Mouse (Mus musculus) central nervous system, embryonic 11.5 days (tissue): ENCODE data around the gene Ugt2b1. TPM values are rescaled to one million over a fixed set of nuclear protein-coding genes. Genes with fewer than 3 reads are reported as not detected.

ENCODE experiments used
- polyA plus RNA-seq: library from polyadenylated mRNA; depleted of rRNA; stranded (reverse); fragments of >200 nt; gene quantifications from 2 replicates; pipeline ENCODE4 v1.2.3, GENCODE M21; 2012; rRNA removed

Gene Ugt2b1
- not detected in 2 replicates for polyA plus RNA-seq

DNA sequence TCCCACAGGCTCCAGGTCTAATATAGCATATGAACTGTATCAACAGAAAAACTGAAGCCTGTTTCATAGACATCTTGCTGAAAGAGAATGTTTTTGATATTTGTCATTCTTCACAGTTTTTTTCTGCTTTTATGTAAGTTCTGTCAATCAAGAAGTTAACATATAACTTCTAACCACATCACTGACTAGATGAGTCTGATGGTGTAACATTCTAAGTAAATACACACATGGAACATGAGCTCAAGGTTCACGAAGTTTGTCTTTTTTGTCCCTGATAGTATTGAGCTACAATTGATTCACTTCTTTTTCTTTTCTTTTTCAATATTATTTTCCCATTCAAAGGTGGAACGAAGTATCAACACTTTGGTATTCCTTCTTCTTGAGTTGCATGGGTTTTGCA, at the start of gene Ugt2b1:
Ugt2b1 (minus strand) TSS at position 105 of the 400 bp plus-strand sequence.

DNA sequence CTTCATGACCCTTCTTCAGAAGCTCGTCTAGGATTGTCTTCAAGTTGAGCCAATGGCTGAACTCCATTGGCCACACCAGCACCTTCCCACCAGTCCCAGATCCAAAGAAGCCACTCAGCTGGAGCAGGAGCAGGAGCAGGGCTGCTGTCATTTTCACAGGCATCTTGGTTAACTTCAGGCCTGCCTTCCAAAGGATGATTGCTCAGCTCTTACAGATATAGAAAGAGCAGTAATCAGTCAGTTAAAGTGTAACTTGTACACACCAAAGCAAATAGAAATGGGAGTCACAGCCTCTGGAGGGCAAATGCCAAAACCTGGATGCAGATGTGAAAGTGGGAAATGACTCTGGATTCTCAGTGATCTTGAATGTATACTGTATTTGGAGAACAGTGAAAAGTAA, 19.6 kb downstream of the Ugt2b1 start, which contains the start of gene Ugt2b34:
Ugt2b34 (minus strand) TSS at position 180 of the 400 bp plus-strand sequence.

Other genes starting within 250 kb of the Ugt2b1 start
- gene Tmprss11e, start 180.7 kb downstream of the Ugt2b1 start, polyA plus RNA-seq: not detected in 2 replicates
- 87.9 and 96.5 TPM in 2 replicates for gene Ythdc1, start 122.3 kb downstream of the Ugt2b1 start, polyA plus RNA-seq
- gene Ugt2b34, start 19.6 kb downstream of the Ugt2b1 start, polyA plus RNA-seq: 1.0 and 2.2 TPM in 2 replicates
- gene Ugt2b35, start 74.3 kb upstream of the Ugt2b1 start, polyA plus RNA-seq: 0.13 and 0.14 TPM in 2 replicates
- gene Ugt2b36, start 166.0 kb upstream of the Ugt2b1 start, polyA plus RNA-seq: 0.06 and 0.08 TPM in 2 replicates
- 0.04 TPM in 1 of 2 replicates, not detected in the other for gene Ugt2b5, start 213.8 kb upstream of the Ugt2b1 start, polyA plus RNA-seq